Mouse (Mus musculus): Measurements from ENCODE around the gene 1700025G04Rik.

Gene 1700025G04Rik

DNA sequence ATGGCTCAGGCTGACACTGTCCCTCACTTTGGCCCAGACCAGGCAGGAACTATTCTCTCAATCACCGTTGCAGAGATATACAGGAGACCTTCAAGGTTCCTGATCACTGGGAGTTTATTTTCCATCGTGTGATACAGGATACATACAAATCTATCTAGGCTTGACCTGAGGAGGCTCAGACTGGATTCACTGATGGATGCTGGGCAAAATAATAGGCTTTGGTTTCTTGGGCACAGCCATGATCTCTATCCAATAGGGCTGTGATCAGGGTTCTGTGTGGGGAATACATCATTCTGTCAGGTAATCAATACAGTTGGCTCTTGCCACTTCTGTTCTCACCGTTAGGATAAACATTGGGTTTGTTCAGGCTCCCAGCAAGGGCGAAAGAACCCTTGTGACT lies 194.5 kb downstream of the 1700025G04Rik start:
- no peak for DNase-seq (ENCODE audit: low spot score)

DNA sequence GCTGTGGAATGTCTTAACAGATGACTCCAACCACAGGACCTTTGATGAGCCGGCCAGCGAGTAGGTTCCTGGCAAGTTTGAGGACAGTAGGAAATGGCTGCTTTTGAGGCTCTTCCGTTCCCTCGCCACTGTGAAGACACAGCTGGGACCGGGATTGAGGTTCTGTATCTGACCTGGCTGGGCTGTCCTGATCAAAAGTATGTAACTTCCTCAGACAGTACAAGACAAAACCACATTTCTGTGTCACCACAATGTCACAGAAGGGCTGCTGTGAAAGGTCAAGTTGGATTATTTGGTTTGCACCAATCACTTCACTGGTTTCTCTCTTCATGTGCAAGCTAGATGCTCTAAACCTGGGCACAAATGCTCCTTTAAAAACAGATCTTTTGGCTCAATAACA lies 195.9 kb downstream of the 1700025G04Rik start:
- DNase-seq (ENCODE audit: low spot score) = no peak

DNA sequence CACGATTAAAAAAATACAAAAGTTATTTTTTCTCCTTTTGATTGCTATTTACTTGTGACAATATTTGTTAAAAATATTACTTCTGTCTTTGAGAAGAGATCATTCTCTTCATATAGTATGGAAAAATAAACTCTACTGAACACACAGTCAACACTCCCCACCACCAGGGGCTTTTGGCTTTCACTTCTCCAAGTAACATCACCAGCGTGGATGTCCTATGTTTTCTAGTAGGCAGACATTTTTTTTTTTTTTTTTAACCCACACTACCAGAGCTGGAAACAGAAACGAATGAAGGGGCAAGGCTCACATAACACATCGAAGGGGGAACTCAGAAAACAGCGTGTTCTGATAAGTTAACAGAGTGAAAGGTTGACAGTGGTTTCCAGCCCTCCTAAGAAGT lies 197.9 kb downstream of the 1700025G04Rik start:
- DNase-seq (ENCODE audit: low spot score) = no peak

DNA sequence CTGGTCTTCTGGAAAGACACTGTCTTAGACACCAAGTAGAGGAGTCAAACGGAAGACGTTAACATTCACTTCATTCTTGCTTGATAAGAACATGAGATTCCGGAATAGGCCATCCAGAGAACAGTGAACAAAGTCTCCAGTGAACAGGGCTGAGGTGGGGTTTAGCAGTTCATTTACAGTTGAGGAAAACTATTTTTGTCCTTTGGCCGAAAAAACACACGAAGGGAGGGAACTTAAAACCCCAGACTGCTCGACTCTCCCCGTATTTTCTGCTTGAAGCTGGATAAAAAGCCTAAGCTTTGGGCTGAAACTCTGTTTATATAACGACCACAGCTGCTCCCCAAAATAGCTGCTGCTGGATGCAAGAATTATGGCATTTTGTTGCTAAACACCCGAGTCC lies 198.7 kb downstream of the 1700025G04Rik start:
- no peak for DNase-seq (ENCODE audit: low spot score)

DNA sequence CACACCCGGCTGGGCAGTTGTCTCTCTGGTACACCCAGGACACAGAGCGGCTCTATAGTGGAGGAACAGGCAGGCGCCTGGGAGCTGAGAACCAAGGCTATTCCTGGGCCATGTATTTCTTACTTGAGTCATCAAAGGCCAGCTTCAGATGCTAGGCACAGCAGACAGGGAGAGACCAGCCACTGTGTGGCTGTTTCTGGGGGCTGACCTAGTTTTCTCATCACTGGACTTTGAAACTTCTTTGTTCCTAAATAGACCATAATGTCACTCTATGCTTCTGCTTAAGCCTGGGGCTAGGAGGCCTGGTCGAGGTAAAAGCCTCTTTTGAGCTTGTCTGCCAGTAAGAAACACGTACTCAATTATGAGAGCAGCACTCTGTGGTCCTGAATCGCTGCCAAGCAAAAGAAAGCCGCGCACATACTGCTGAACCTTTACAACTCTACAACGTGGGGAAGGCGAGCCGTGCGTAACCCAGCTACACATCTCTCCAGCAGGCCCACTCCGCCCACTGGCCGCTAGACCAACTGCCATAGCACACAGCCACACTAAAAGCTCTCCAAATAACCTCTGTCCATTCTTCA lies 199.8 kb downstream of the 1700025G04Rik start:
- DNase-seq (ENCODE audit: low spot score) = no peak

DNA sequence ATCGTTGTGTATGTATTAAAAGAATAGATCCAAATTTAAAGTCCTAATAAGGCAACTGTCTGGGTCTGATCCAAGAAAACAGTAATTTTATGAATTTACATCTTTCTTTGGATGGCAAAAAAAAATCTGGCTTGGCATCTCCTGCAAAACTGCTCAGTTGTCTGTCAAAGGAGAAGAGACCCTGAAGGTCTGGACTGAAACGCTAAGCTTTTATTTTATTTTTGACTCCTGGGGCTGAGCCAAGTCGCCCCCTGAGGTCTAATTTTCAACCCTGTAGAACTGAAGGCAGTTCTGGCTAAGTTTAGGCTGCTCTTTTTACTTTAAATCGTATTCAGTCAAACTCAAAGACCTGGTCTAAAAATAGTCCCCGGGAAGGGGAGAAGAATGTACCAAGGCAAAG lies 202.3 kb downstream of the 1700025G04Rik start:
- no peak for DNase-seq (ENCODE audit: low spot score)

DNA sequence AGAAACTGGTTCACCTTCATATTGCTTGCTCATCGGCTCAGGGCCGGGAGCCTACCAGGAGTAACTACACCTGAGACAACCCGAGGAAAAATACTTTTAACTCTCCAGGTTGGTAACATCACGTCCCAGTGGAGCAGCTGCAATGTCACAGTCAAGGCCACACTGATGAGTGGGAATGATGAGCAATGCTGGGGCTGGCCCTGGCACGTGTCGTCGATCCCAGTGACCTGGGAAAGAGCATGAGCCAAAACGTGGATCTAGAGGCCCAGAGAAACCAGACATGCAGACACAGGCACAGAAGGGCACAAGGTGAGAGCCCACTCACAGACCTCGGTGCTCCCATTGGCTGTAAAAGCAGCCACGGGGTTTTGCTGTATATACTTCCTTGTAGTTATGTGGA lies 202.8 kb downstream of the 1700025G04Rik start:
- DNase-seq (ENCODE audit: low spot score) = no peak

DNA sequence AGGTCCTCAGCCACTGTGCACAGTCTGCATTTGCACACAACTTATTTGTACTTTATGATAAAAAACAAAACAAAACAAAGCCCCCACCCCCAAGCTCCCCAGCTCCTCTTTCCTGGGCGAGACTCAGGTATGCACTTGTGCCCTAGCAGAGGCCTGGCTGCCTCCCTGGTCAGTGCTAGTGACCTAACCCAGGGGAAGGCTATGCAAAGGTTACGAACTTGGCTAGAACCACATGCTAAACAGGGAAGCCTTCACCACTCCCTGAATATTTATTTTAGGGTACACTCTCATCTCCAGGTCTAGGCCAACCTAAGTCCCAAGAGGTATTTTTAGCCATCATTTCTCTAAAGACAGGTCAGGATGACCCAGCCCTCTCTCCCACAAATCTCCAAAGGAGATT lies 203.8 kb downstream of the 1700025G04Rik start:
- DNase-seq (ENCODE audit: low spot score) = no peak

DNA sequence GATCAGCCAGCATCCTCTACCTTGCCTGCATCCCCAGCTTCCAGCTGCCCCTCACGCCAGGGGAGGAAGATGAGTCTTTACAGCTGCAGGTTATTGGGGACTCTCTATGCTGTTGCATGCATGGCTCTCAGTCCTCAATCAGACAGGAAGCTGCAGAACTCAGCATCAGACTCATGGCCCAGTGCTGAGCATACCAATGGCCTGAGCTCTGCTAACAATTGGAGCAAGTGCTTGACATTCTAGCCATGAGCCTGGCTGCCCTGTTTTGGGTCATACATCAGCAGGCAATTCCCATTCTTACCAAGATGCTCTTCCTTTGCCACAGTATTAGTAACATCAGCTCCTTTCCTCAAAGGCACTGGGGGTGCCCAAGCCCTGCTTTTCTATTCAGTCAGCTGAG lies 208.7 kb downstream of the 1700025G04Rik start:
- DNase-seq (ENCODE audit: low spot score) = no peak

DNA sequence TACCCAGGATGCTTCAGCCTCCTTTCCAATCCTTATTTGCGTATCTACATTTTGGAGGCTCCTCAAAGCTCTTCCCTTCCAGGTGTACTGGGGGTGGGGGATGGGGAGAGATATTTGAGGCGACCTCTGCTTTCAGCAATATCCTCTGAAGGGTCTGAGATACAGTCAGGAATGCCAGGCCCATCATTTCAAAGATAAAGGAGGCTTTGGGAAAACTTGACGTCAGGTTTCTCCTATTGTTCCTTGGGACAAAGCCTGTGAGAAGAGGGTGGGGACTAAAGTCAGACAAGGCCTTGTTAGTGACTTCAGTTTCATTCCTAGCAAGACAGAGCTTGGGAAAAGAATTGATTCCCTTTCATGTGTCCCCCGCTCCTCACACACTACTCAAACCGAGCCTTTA lies 209.2 kb downstream of the 1700025G04Rik start:
- DNase-seq (ENCODE audit: low spot score) = no peak

DNA sequence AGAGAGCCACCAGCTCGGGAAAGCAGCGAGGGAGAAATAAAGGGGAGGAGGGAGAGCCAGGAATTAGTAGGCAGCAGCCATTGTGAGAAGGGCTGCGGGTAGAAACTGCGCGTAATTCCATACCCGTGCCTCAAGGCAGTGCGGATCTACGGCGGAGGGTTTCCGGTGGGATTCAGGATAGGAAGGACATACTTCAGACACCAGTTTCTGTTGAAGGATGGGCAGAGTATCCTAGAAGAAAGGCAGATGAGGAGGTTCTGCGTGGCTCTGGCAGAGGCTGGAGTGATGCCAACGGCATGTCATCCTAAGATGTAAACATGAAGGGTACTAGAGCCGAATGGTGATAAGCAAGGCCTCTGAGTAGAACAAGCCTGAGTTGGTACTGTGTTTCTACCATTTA lies 210.0 kb downstream of the 1700025G04Rik start:
- no peak for DNase-seq (ENCODE audit: low spot score)

DNA sequence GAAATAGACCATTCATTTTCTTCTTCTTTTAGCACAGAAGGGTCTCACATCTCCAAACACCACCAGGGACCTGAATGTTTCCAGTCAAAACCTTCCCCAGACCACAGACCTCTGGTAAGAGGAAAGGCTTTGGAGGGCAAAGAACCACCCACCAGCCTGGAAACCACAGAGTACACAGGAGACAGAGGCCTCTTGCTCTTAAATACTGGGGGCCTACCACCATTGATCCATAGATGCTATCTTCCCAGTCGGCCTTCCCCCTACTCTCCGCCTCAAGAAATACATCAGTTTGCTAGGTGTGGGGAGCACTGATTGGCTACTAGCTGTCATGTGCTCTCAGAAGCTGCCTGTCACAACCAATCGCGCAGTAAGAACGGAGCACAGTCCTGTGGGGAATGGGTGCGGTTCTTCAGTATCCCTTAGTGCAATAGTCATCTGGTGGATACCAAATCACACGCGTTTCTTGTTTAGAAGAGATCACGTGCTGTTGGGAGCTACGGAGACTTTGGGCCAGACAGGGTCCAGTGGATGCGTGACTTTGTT lies 210.5 kb downstream of the 1700025G04Rik start:
- DNase-seq (ENCODE audit: low spot score) = no peak

DNA sequence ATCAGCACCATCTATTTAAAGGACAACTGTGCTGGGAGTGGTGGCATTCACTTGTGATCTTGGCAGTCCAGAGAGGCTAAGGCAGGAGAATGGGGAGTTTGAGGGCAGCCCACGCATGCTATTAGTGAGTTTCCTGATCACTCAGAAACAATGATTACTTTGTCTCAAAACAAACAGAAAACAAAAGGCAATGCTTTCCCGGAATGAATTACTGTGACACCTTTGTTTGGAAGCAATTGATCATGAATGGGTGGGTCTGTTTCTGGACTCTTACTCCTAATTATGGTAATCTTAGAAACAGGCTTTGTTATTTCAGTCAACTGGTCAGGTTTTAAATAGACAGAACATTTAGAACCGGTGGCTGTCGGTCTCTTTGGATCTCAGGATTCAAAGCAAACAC lies 211.5 kb downstream of the 1700025G04Rik start:
- DNase-seq (ENCODE audit: low spot score) = no peak

DNA sequence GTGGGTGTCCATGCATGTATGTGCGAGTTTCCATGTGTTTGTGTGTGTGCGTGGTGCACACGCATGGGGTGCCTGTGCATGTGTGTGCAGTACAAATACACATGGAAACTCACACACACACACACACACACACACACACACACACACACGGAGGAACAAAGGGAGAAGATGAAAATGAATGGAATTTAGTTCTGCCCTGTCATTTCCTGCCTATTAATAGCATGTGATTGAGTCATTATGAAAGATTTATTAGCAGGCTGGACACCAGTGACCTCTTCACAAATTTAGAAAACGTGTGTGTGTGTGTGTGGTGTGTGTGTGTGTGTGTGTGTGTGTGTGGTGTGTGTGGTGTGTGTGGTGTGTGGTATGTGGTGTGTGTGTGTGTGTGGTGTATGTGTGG lies 217.0 kb downstream of the 1700025G04Rik start:
- DNase-seq (ENCODE audit: low spot score) = no peak

DNA sequence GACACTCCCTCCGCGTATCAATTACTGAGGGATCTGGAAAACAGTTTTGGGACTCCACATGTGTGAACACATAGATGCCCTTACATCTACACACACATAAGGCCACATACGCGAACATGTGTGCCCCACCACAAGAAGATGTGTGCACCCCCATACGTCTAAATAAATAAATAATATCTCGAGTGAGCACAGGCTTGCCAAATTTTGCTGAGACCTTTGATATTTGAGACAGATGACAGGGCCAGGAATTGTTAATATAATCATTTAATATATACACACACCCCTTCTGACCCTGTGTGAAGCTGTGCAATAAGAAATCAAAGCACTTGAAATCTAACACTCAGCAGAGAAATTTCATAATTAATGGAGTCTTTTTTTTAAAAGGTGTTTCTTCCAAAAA lies 225.6 kb downstream of the 1700025G04Rik start:
- DNase-seq (ENCODE audit: low spot score) = no peak

DNA sequence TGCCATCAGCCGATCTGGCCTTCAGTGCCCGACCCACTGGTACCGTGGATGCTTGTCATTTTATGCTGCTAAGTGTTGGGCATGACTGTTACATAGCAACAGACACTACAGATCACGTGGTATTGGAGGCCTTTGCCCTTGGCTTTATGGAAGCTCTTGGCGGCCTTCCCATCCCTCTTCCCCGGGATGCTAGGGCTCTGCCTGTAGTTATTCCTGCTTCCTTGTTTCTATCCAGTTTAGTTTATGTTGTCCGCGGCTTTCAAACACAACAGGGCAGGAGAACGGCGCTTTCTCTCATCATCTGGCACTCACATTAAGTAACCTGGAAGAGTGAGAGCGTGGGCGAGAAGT lies 226.2 kb downstream of the 1700025G04Rik start:
- DNase-seq (ENCODE audit: low spot score) = no peak

DNA sequence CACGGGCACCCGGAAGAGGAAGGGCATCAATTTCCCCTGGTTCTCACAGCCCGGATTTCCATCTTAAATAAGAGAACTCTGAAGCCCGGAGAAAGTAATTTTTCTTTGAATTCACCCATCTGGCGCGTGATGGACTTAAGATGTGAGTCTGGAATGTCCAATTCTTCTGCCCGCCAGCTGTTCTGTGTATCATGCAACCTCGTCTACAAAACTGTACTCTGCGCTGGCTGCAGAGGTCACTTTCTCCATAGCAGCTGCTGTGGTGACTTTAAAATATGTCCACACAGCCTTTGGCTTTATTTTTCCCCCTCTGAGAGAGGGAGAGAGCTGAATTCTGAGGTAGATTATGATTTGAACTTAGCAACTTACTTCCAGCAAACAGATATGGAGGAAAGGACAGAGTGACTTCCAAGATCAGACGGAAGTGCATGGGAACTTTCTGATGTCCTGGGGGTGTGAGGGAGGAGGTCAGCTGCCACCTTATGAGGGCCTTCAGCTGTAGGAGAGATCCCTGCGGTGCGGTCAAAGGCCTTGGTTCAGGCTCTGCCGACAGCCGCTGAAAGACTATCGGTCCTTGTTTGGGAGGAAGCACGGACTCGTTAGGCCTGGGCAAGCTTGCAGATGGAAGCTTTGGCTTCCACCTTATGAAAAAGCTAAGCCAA lies 226.7 kb downstream of the 1700025G04Rik start:
- DNase-seq (ENCODE audit: low spot score) = no peak

DNA sequence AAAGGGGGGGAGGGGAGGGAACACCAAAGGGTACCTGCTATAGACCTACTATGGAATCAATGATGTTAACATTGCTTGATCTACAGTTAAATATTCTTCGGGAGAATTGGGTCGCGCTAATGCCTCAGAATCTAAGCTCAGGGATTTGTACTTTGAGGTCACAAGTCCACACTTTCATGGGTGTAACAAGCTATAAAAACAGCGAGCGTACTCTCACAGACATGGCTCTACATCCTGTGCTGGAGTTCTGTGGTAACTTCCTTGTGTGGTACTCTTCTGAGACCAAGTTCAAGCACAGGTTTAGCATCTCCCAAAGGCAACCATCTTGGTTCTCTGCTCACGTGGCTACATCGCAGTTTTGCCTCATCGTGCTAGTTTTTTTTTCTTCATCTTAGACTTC lies 227.8 kb downstream of the 1700025G04Rik start:
- no peak for DNase-seq (ENCODE audit: low spot score)

DNA sequence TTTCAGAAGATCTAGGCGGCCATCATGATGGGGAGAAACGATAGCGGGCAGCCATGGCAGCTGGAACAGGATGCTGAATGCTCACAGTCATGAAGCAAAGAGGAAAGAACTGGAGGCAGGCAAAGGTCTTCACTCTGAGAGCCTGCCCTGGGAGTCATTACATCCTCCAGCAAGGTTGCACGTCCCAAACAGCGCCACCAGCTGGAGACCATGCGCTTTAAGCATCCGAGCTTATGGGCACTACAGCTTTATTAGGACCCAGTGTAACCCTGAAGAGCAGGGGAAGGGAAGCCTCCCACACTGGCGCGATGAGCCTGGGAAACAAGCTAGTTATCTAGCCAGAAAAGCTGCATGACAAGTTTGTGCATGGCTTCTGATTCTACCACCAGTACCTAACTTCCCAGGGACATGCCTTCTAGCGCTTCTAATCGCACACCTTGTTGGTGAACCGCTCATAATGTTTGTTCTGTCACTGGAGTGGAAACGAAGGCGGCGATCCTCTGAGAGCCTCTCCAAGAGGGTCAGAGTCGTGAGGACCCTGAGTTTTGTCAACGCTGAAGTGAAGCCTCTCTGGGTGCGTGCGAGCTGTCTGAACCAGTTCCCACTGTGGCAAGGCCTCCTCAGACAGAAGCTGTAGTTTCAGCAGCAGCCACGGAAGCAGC lies 228.5 kb downstream of the 1700025G04Rik start:
- DNase-seq (ENCODE audit: low spot score) = no peak

DNA sequence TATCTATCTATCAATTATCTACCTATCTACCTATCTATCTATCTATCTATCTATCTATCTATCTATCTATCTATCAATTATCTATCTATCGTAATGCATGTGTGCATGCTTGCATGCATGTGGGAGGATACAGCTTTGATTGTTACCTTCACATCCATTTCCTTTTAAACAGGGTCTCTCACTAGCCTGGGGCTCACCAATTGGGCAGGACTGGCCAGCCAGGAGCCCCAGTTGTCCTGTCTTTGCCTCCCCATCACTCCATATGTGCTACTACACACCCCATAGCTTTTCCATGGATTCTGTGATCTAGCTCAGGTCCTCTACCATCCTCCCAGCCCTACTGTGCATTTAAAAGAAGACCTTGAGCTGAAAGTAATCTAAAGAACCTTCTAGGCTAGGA lies 231.5 kb downstream of the 1700025G04Rik start:
- DNase-seq (ENCODE audit: low spot score) = no peak

DNA sequence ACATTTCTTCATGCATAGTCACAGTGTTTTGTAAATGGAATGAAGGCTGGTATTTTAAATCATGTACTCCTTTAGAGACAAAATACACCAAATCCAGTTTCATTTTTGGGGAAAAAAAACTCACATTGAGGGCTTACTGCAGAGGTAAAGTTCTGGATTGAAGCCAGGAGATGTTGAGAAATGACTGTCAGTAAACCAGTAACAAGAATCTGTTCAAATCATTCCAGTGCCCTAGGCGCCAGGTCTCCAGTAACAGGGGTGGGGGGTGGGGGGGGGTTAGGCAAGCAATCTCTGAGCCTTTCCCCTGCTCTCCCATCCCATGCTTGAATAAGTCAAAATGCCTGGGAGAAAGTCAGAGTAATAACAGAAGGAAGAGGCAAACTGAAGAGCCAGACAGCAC lies 234.4 kb downstream of the 1700025G04Rik start:
- DNase-seq (ENCODE audit: low spot score) = no peak

DNA sequence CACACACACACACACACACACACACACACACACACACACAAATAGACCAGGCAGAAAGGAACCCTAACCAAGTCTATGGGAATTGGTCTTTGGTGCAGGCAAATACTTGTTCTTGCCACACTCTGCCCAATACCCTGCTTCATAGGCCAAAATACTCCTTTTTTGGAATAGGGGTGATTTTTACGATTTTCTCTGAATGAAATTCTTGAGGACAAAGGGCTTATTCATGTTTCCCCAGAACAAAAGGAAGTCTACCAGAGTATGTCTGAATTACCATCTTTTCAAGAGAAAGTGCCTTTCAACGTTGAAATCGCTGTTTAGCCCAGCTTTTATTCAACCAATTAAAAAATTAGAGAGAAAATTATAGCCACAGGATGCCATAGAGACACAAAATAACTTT lies 237.9 kb downstream of the 1700025G04Rik start:
- DNase-seq (ENCODE audit: low spot score) = no peak

DNA sequence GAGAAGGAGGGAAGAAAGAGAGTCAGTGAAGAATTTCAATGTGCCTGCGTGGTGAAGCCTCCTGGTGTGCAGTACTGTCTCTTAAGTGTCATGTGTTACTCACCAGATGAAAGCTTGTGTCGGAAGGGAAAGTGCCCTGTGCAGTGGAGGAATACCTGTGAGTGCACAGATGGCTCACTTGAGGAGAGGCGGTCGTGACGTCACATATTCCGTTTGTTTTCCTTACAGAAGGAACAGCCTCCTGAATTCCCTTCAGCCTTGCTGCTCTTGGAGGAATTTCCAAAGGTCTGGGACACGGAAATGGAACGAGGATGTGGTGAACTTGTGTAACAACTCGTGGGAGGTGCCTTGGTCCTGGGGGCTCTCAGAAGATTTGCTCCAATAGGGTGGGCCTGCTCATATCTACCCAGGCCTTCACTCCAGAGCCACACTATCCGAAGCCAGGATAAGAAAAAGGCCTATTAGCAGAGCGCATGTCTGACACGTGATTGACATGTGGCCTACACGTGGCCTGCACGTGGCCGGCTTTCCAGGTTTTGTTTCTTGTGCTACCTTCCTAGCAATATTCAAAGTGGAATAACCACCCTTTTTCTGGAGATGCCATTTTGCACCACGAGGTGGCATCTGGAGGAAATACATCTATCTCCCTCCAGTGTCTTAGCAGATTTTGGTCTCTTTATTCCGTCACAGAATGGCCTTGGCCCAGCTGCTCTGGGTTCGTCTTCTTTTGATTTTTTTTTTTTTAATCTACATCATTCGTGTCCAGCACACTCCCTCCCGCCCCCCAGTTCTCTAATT lies 238.7 kb downstream of the 1700025G04Rik start:
- DNase-seq (ENCODE audit: low spot score) = no peak

All from spleen, adult 12 weeks (tissue).